Mouse (Mus musculus): ENCODE data around the gene Cyb561a3.

GRCm38 (mm10) chr19:10580102-10580501 is 3.1 kb downstream of the Cyb561a3 start:
- TF ChIP-seq MEF2A (IDR thresholded peaks at IDR 0.05; ENCODE audit: extremely low read depth, insufficient replicate concordance, low read depth, low read length, poor library complexity, severe bottlenecking) (no peak), CTCF (IDR thresholded peaks at IDR 0.05 in 2 of 3, conservative IDR thresholded peaks at IDR 0.05 in 1 of 3; ENCODE audit: control insufficient read depth in 1 of 3, insufficient read depth in 1 of 3, low read depth in 2 of 3, low read length in 3 of 3, poor library complexity in 1 of 3, severe bottlenecking in 1 of 3) (no peak), EP300 (IDR thresholded peaks at IDR 0.05; ENCODE audit: low read depth in 1 of 2, low read length in 2 of 2) (no peak), UBTF (IDR thresholded peaks at IDR 0.05; ENCODE audit: borderline replicate concordance, insufficient read depth, low read depth, low read length) (no peak), POLR2A (IDR thresholded peaks at IDR 0.05; ENCODE audit: control insufficient read depth in 1 of 2, insufficient read depth in 1 of 2, low read depth in 1 of 2, low read length in 2 of 2, poor library complexity in 1 of 2) (no peak), MXI1 (IDR thresholded peaks at IDR 0.05; ENCODE audit: low read depth, low read length) (no peak), BHLHE40 (IDR thresholded peaks at IDR 0.05; ENCODE audit: borderline replicate concordance, low read depth, low read length) (no peak), GATA1 (IDR thresholded peaks at IDR 0.05; ENCODE audit: low read depth, low read length) (no peak), RCOR1 (IDR thresholded peaks at IDR 0.05; ENCODE audit: low read depth, low read length) (no peak), MYB (IDR thresholded peaks at IDR 0.05; ENCODE audit: low read depth, low read length) (no peak)

Measured in MEL (cell line).